Comparison of ENCODE assay signal across 21 mouse cellular contexts in the genomic region with DNA sequence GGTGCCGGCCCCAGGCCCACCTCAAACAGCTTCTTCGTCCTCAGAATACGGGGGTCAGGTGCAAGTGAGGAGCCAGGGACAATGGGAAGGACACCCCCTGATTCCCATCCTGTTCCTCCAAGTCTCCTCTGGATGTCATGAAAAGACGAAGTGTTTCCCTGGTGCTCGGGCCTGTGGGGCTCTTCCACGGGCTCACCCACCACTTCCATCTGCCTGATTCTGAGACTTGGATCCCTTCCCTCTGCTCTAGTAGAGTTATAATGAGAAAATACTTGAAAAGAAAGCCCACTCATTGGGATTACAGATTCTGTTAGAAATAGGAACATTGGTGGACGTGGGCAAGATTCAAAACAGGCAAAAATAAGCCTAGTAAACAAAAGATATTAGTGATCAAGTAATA. TPM values are rescaled to one million over a fixed set of nuclear protein-coding genes. Genes with fewer than 3 reads are reported as not detected.
DNase-seq lines count a peak whose midpoint lies in the region; ATAC-seq and TF ChIP-seq lines count a peak whose summit lies in the region.
"Had no signal": no experiment of that assay in that cellular context is flagged by ENCODE, and none has a peak within 500 bp of the region (broad histone marks: within the 10 kb centered on the region; RNA-seq: fewer than 3 reads in every experiment).

No protein-coding gene starts in this region.

- intact Hi-C loops in left cerebral cortex, postnatal 14 days (cut with DNase I) = loop anchor here (5.0 kb wide), 2 partner anchors 133 to 148 kb away; no protein-coding TSS in a partner anchor
- intact Hi-C loops in left cerebral cortex, postnatal 4 days (cut with DNase I) = loop anchor here (5.0 kb wide), 1 partner anchor 153 kb away; no protein-coding TSS in a partner anchor
- intact Hi-C loops in left cerebral cortex, postnatal 36 days (cut with DNase I) = loop anchor here (1.0 kb wide), 1 partner anchor 156 kb away; no protein-coding TSS in a partner anchor

- ATAC-seq in frontal cortex, adult (ENCODE audit: low TSS enrichment) = peak; percentile 86

- no peak overlapping the region for H3K4me3 ChIP-seq in layer of hippocampus, adult 2 months
- H3K4me3 ChIP-seq: forebrain, embryonic 13.5 days; heart, embryonic 15.5 days; hindbrain, embryonic 13.5 days; liver, embryonic 13.5 days; midbrain, embryonic 12.5 days; neural tube, embryonic 15.5 days; stomach, embryonic 15.5 days had no signal

- DNase-seq in frontal cortex, postnatal 14 days (ENCODE audit: low spot score in 2 of 2) = no peak
- peak; percentile 64 to 75 for DNase-seq in left cerebral cortex, postnatal 14 days (ENCODE audit: low spot score in 2 of 2)
- DNase-seq in left cerebral cortex, postnatal 4 days = no peak
- DNase-seq in layer of hippocampus, adult 2 months (ENCODE audit: low spot score in 2 of 2) = peak; percentile 47 to 67
- peak; percentile 44 to 55 for DNase-seq in left cerebral cortex, postnatal 36 days (ENCODE audit: low spot score in 2 of 2)
- no peak for DNase-seq in adrenal gland, postnatal 4 days (ENCODE audit: low spot score in 2 of 2)
- DNase-seq in kidney, postnatal 36 days = no peak
- DNase-seq: adrenal gland, adult 8-10 months; lung, adult 2 months; thymus, adult 18-20 months had no signal

- no peak for TF ChIP-seq CTCF in layer of hippocampus, adult 2 months (conservative IDR thresholded peaks at IDR 0.05)

- no peak overlapping the region for H3K27ac ChIP-seq in layer of hippocampus, adult 2 months
- H3K27ac ChIP-seq: forebrain, embryonic 13.5 days; heart, embryonic 15.5 days; hindbrain, embryonic 13.5 days; liver, embryonic 13.5 days; midbrain, embryonic 12.5 days; neural tube, embryonic 15.5 days; stomach, embryonic 15.5 days had no signal

RNA-seq across cellular contexts. Expression of a gene that starts 12.0 kb away (rescaled TPM):
- total RNA-seq in left cerebral cortex, postnatal 14 days (2021) = not detected
- not detected for total RNA-seq in left cerebral cortex, postnatal 4 days (2021)
- total RNA-seq in layer of hippocampus, adult 2 months (2021) = not detected
- not detected for total RNA-seq in left cerebral cortex, postnatal 36 days (2021)
- 1,000 to 10,000 TPM in 1 of 2 experiments, 1 to 10 TPM in 1; 1.1 to 5,957 TPM for total RNA-seq in adrenal gland, postnatal 4 days (2021)
- total RNA-seq: adrenal gland, adult 8-10 months; heart, adult 8-10 months; heart, postnatal 36 days; megakaryocyte, adult 5-6 weeks had no signal

RNA-seq across cellular contexts. Expression of a gene that starts 35.6 kb away (rescaled TPM):
- 10 to 100 TPM; 19.9 to 20.3 TPM for total RNA-seq in left cerebral cortex, postnatal 14 days (2021)
- 10 to 100 TPM; 23.0 to 25.0 TPM for total RNA-seq in left cerebral cortex, postnatal 4 days (2021)
- total RNA-seq in layer of hippocampus, adult 2 months (2021) = 10 to 100 TPM; 24.0 to 25.1 TPM
- 10 to 100 TPM; 22.7 to 24.6 TPM for total RNA-seq in left cerebral cortex, postnatal 36 days (2021)
- 10 to 100 TPM; 15.5 to 17.0 TPM for total RNA-seq in adrenal gland, postnatal 4 days (2021)

RNA-seq across cellular contexts. Expression of a gene that starts 48.7 kb away (rescaled TPM):
- total RNA-seq in left cerebral cortex, postnatal 14 days (2021) = 1 to 10 TPM; 3.2 to 5.4 TPM
- total RNA-seq in left cerebral cortex, postnatal 4 days (2021) = 1 to 10 TPM in 1 of 2 experiments, under 1 TPM in 1; 0.54 to 1.1 TPM
- total RNA-seq in layer of hippocampus, adult 2 months (2021) = 1 to 10 TPM; 6.8 to 7.8 TPM
- 1 to 10 TPM; 9.7 TPM for total RNA-seq in left cerebral cortex, postnatal 36 days (2021)
- total RNA-seq in adrenal gland, postnatal 4 days (2021) = 10 to 100 TPM; 22.0 to 23.2 TPM

Comparison
In these comparisons a context has a peak if more than half of its experiments do, and no peak if none do; other contexts are left out.
1. DNase-seq: peak in left cerebral cortex, postnatal 14 days (2 of 2), layer of hippocampus, adult 2 months (2 of 2) and left cerebral cortex, postnatal 36 days (2 of 2); none in frontal cortex, postnatal 14 days (0 of 2), left cerebral cortex, postnatal 4 days (single experiment), adrenal gland, postnatal 4 days (0 of 2) and kidney, postnatal 36 days (0 of 2).